Mouse (Mus musculus) erythroblast, embryonic 14.5 days (primary cell): ENCODE measurements at regions not wholly inside any gene's neighbourhood (a gene's known extent, or its start where the extent isn't known, plus 50 kb on each side); places are given as distances from the start of the nearest gene placed in this dataset.

Experiments
- H3K27me3 ChIP-seq: 2 replicates; pipeline ENCODE4 v1.6.1; 2012; ENCODE audit warnings: inconsistent platforms; ENCODE audit not compliant: control insufficient read depth
- H3K36me3 ChIP-seq: 2 replicates; pipeline ENCODE4 v1.6.1; 2012; ENCODE audit warnings: mild to moderate bottlenecking, inconsistent platforms; ENCODE audit not compliant: control insufficient read depth
- H3K4me1 ChIP-seq: 2 replicates; pipeline ENCODE4 v1.6.1; 2012; ENCODE audit warnings: inconsistent platforms; ENCODE audit not compliant: control insufficient read depth
- H3K4me3 ChIP-seq: replicated peaks from 2 replicates; pipeline ENCODE3; 2012; ENCODE audit warnings: moderate library complexity, mild to moderate bottlenecking, inconsistent platforms
- H3K9me3 ChIP-seq: 2 replicates; pipeline ENCODE4 v1.6.1; 2012; ENCODE audit warnings: low read length, inconsistent platforms, mixed read lengths; ENCODE audit not compliant: control insufficient read depth
- GATA1 ChIP-seq: IDR thresholded peaks from 2 replicates; pipeline ENCODE4 v1.6.1; 2012; ENCODE audit warnings: low read length, inconsistent platforms, mixed read lengths
- TAL1 ChIP-seq: IDR thresholded peaks from 3 replicates; pipeline ENCODE4 v1.6.1; 2012; ENCODE audit warnings: low read length, inconsistent platforms, mixed read lengths

DNA sequence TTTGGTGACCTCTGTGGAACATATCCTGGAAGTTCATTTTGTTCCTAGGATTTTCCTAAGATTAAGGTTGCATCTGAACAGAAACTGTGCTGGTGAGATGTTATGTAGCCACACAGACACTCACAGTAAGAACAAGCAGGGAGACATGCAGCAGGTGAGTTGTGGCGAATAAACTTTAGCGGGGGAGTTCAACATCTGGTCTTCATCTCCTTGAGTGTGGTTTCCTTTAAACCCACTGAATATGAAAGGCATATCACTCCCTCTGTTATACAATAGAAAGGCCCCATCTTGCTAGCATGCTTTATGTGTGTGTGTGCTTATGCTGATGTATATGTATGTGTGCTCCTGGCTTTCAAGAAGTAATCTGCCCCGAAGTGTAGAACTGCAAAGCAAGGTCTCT is 387.1 kb upstream of the Sash1 start:
- H3K4me1 ChIP-seq, result no peaks in the 10 kb centered on the region
- no peak overlapping the region for H3K4me3 ChIP-seq
- peaks cover 3% of the 10 kb centered on the region; the same call in 1 of the 2 replicates for H3K9me3 ChIP-seq
- H3K27me3 ChIP-seq, result no peaks in the 10 kb centered on the region
- TF ChIP-seq TAL1 (no peak), GATA1 (no peak)
- H3K36me3 ChIP-seq, result no peaks in the 10 kb centered on the region

DNA sequence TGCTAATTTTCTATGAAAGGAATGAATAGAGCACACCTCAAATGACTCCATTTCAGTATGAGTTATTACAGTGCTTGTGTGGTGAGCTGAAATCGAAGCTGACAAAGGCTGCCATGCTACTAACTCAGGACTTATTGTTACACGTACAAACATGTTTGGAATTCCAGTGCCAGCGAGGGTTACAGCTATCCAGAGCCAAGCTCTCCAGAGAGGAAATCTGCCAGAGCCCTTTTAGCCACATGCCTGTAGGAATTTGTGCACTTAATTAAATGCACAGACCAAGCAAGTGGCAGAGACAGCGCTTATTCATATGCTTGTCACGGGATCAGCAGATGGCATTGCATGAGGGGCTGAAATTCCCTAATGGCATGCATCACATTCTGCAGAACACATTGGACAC is 386.4 kb upstream of the Sash1 start:
- Histone ChIP-seq H3K4me3 (no peak overlapping the region), H3K4me1 (no peaks in the 10 kb centered on the region), H3K9me3 (no peaks in the 10 kb centered on the region; the same call in 1 of the 2 replicates), H3K27me3 (no peaks in the 10 kb centered on the region), H3K36me3 (no peaks in the 10 kb centered on the region)
- TF ChIP-seq TAL1 (no peak), GATA1 (no peak)

DNA sequence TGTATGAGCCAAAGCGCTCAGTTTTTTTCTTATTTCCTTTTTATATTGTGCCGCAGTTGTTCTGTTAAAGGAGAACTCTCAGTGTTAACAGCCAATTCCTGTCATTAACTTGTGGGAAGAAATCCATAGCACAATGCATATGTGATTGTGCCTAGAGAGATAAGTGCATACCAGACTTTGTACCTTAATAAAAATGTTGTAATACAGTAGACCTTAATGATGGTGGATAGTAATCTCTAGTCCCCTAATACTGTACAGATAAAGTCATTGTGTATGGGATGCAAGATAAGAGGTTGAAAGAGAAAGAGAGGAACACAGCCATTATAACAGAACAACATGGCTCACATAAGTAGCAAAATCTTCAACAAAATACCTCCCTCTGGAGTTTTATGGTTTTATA is 379.7 kb upstream of the Sash1 start:
- TF ChIP-seq GATA1 (no peak), TAL1 (no peak)
- H3K4me1 ChIP-seq, result no peaks in the 10 kb centered on the region

GRCm38 (mm10) chr10:9264309-9265000 is 378.6 kb upstream of the Sash1 start:
- no peaks in the 10 kb centered on the region for H3K9me3 ChIP-seq
- H3K4me1 ChIP-seq, result no peaks in the 10 kb centered on the region
- TF ChIP-seq TAL1, result no peak
- no peak for TF ChIP-seq GATA1
- no peaks in the 10 kb centered on the region for H3K27me3 ChIP-seq
- H3K4me3 ChIP-seq, result no peak overlapping the region
- H3K36me3 ChIP-seq, result no peaks in the 10 kb centered on the region

More for the DNA sequence above, 379.7 kb upstream of the Sash1 start:
- Histone ChIP-seq H3K9me3 (no peaks in the 10 kb centered on the region), H3K36me3 (no peaks in the 10 kb centered on the region), H3K27me3 (no peaks in the 10 kb centered on the region), H3K4me3 (no peak overlapping the region)

- Histone ChIP-seq H3K9me3 (no peaks in the 10 kb centered on the region), H3K27me3 (no peaks in the 10 kb centered on the region), H3K4me3 (no peak overlapping the region), H3K36me3 (no peaks in the 10 kb centered on the region), H3K4me1 (no peaks in the 10 kb centered on the region)
- no peak for TF ChIP-seq TAL1
- TF ChIP-seq GATA1, result no peak
Measured at GRCm38 (mm10) chr10:9258705-9259104, 372.8 kb upstream of the Sash1 start.

GRCm38 (mm10) chr10:9252941-9253217 is 367.0 kb upstream of the Sash1 start:
- H3K4me1 ChIP-seq, result no peaks in the 10 kb centered on the region
- H3K9me3 ChIP-seq, result no peaks in the 10 kb centered on the region
- H3K36me3 ChIP-seq, result no peaks in the 10 kb centered on the region
- no peaks in the 10 kb centered on the region for H3K27me3 ChIP-seq
- H3K4me3 ChIP-seq, result no peak overlapping the region
- TF ChIP-seq GATA1, result no peak
- TF ChIP-seq TAL1, result no peak

- no peaks in the 10 kb centered on the region for H3K27me3 ChIP-seq
- no peaks in the 10 kb centered on the region for H3K9me3 ChIP-seq
- H3K4me1 ChIP-seq, result no peaks in the 10 kb centered on the region
- no peaks in the 10 kb centered on the region for H3K36me3 ChIP-seq
- TF ChIP-seq GATA1 (no peak), TAL1 (no peak)
- H3K4me3 ChIP-seq, result no peak overlapping the region
Measured at GRCm38 (mm10) chr10:9252120-9252940, 366.5 kb upstream of the Sash1 start.

GRCm38 (mm10) chr10:9243281-9243618 is 357.4 kb upstream of the Sash1 start:
- H3K27me3 ChIP-seq, result no peaks in the 10 kb centered on the region
- no peaks in the 10 kb centered on the region for H3K36me3 ChIP-seq
- no peaks in the 10 kb centered on the region for H3K9me3 ChIP-seq
- no peaks in the 10 kb centered on the region for H3K4me1 ChIP-seq
- TF ChIP-seq GATA1 (no peak), TAL1 (no peak)
- H3K4me3 ChIP-seq, result no peak overlapping the region

- H3K4me1 ChIP-seq, result no peaks in the 10 kb centered on the region
- no peaks in the 10 kb centered on the region for H3K27me3 ChIP-seq
Measured at GRCm38 (mm10) chr10:9242596-9243280, 356.9 kb upstream of the Sash1 start.

More at GRCm38 (mm10) chr10:9242596-9243280, 356.9 kb upstream of the Sash1 start:
- no peaks in the 10 kb centered on the region for H3K9me3 ChIP-seq
- H3K4me3 ChIP-seq, result no peak overlapping the region
- no peaks in the 10 kb centered on the region for H3K36me3 ChIP-seq
- no peak for TF ChIP-seq GATA1
- TF ChIP-seq TAL1, result no peak
